Mouse (Mus musculus) erythroblast, embryonic 14.5 days (primary cell): ENCODE results near the gene Rcan1.

Experiments used
- GATA1 ChIP-seq: IDR thresholded peaks from 2 replicates; pipeline ENCODE4 v1.6.1; 2012; ENCODE audit warnings: low read length, inconsistent platforms, mixed read lengths
- TAL1 ChIP-seq: IDR thresholded peaks from 3 replicates; pipeline ENCODE4 v1.6.1; 2012; ENCODE audit warnings: low read length, inconsistent platforms, mixed read lengths

- TF ChIP-seq TAL1, result no peak
- TF ChIP-seq GATA1, result no peak
Observed at GRCm38 (mm10) chr16:92445377-92445776, 25.3 kb downstream of the Rcan1 start.
